Mouse (Mus musculus): ENCODE data around the gene Plxdc2. TPM values are rescaled to one million over a fixed set of nuclear protein-coding genes. Genes with fewer than 3 reads are reported as not detected.

The Plxdc2 gene
- total RNA-seq, 2 experiments from 2014 or later = 0.34 TPM; not detected in 1

- no peak for ATAC-seq (replicated peaks; ENCODE audit: low FRiP score, poor library complexity, severe bottlenecking)
Observed at GRCm38 (mm10) chr2:16541226-16541625, 185.1 kb downstream of the Plxdc2 start.

GRCm38 (mm10) chr2:16545207-16545606 is 189.1 kb downstream of the Plxdc2 start:
- ATAC-seq (replicated peaks; ENCODE audit: low FRiP score, poor library complexity, severe bottlenecking) = no peak

GRCm38 (mm10) chr2:16559287-16559686 is 203.2 kb downstream of the Plxdc2 start:
- no peak for ATAC-seq (replicated peaks; ENCODE audit: low FRiP score, poor library complexity, severe bottlenecking)

GRCm38 (mm10) chr2:16568263-16568662 is 212.2 kb downstream of the Plxdc2 start:
- ATAC-seq (replicated peaks; ENCODE audit: low FRiP score, poor library complexity, severe bottlenecking) = no peak

GRCm38 (mm10) chr2:16571169-16571751 is 215.2 kb downstream of the Plxdc2 start:
- no peak for ATAC-seq (replicated peaks; ENCODE audit: low FRiP score, poor library complexity, severe bottlenecking)

GRCm38 (mm10) chr2:16576566-16576965 is 220.5 kb downstream of the Plxdc2 start:
- ATAC-seq (replicated peaks; ENCODE audit: low FRiP score, poor library complexity, severe bottlenecking) = no peak

- ATAC-seq (replicated peaks; ENCODE audit: low FRiP score, poor library complexity, severe bottlenecking) = no peak
Observed at GRCm38 (mm10) chr2:16578153-16578552, 222.0 kb downstream of the Plxdc2 start.

GRCm38 (mm10) chr2:16588546-16588945 is 232.4 kb downstream of the Plxdc2 start:
- no peak for ATAC-seq (replicated peaks; ENCODE audit: low FRiP score, poor library complexity, severe bottlenecking)

GRCm38 (mm10) chr2:16595451-16595850 is 239.3 kb downstream of the Plxdc2 start:
- ATAC-seq (replicated peaks; ENCODE audit: low FRiP score, poor library complexity, severe bottlenecking) = no peak

GRCm38 (mm10) chr2:16598231-16598630 is 242.1 kb downstream of the Plxdc2 start:
- no peak for ATAC-seq (replicated peaks; ENCODE audit: low FRiP score, poor library complexity, severe bottlenecking)

- ATAC-seq (replicated peaks; ENCODE audit: low FRiP score, poor library complexity, severe bottlenecking) = no peak
Observed at GRCm38 (mm10) chr2:16604291-16604690, 248.2 kb downstream of the Plxdc2 start.

GRCm38 (mm10) chr2:16607792-16608586 is 251.9 kb downstream of the Plxdc2 start:
- no peak for ATAC-seq (replicated peaks; ENCODE audit: low FRiP score, poor library complexity, severe bottlenecking)

- no peak for ATAC-seq (replicated peaks; ENCODE audit: low FRiP score, poor library complexity, severe bottlenecking)
Observed at GRCm38 (mm10) chr2:16642061-16642460, 286.0 kb downstream of the Plxdc2 start.

GRCm38 (mm10) chr2:16651713-16652112 is 295.6 kb downstream of the Plxdc2 start:
- no peak for ATAC-seq (replicated peaks; ENCODE audit: low FRiP score, poor library complexity, severe bottlenecking)

GRCm38 (mm10) chr2:16664516-16664915 is 308.4 kb downstream of the Plxdc2 start:
- no peak for ATAC-seq (replicated peaks; ENCODE audit: low FRiP score, poor library complexity, severe bottlenecking)

- ATAC-seq (replicated peaks; ENCODE audit: low FRiP score, poor library complexity, severe bottlenecking) = no peak
Observed at GRCm38 (mm10) chr2:16668391-16668790, 312.3 kb downstream of the Plxdc2 start.

GRCm38 (mm10) chr2:16682905-16683304 is 326.8 kb downstream of the Plxdc2 start:
- ATAC-seq (replicated peaks; ENCODE audit: low FRiP score, poor library complexity, severe bottlenecking) = no peak

GRCm38 (mm10) chr2:16683739-16684138 is 327.6 kb downstream of the Plxdc2 start:
- no peak for ATAC-seq (replicated peaks; ENCODE audit: low FRiP score, poor library complexity, severe bottlenecking)

- no peak for ATAC-seq (replicated peaks; ENCODE audit: low FRiP score, poor library complexity, severe bottlenecking)
Observed at GRCm38 (mm10) chr2:16684529-16684928, 328.4 kb downstream of the Plxdc2 start.

- no peak for ATAC-seq (replicated peaks; ENCODE audit: low FRiP score, poor library complexity, severe bottlenecking)
Observed at GRCm38 (mm10) chr2:16696390-16696789, 340.3 kb downstream of the Plxdc2 start.

- ATAC-seq (replicated peaks; ENCODE audit: low FRiP score, poor library complexity, severe bottlenecking) = no peak
Observed at GRCm38 (mm10) chr2:16697181-16697580, 341.1 kb downstream of the Plxdc2 start.

Measured in erythroblast, adult 5-6 weeks (primary cell).